Mouse (Mus musculus) spleen, adult 18-20 months (tissue): ENCODE data around the gene Capn10.
"Not testable (repeated sequence)": the region's sequence is repeated elsewhere in the genome, so short reads cannot be mapped to it uniquely, and the experiment has no call there.

Source experiments
- DNase-seq, 2 experiments: peaks; one replicate each; pipeline ENCODE4 v3.0.0; 2022; ENCODE audit warnings: mixed read lengths in 2 of 2

Gene Capn10

DNA sequence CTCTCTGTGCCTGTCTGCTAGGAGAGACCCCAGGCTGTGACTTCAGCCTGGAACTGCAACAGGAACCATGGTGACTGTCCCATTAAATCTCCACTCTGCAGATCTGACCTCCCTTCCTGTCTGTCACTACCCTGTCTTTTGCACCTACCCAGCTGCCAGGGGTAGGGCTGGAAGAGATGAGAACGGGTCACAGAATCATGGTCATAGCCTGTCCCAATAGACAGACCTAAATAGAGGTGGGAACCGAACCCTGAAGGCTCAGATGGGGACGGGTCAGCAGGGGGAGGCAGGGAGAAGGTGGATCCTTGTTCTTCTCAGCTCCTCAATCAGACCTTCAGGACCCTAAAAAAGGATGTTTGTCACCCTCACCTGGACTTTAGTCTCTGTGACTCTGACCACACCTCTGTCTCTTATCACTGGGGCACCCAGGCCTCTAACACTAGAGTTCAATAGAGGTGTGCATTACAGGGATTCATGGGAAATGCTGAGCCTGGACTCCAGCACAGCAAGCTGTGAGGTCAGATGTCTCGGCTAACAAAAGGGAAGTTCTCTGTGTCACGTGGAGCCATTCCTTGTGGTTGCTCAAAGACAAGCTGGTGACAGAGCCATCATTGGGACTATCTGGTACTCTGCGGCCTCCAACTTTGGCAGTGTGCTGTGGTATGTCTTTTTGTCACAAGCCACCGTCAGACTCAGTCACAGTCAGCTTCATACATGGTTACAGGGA is 13.5 kb upstream of the Capn10 start:
- DNase-seq, result no peak

DNA sequence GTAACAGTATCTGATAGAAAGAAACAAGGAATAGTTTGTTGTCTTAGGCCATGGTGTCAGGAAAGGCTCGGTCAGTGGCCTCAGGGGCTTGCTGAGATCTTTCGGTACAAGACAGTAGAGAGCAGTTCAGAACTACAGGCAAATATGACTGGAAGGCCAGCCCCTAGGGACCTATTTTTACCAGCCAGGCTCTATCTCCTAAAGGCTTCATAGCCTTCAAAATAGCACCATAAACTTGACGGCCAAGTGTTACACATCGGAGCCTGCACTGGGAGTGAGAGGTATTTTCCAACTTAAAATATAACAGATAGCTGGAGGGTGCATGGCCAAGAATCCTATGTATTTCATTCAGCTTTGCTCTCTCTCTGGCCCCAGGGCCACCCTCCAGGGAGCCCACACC is 12.7 kb upstream of the Capn10 start:
- DNase-seq, result no peak

DNA sequence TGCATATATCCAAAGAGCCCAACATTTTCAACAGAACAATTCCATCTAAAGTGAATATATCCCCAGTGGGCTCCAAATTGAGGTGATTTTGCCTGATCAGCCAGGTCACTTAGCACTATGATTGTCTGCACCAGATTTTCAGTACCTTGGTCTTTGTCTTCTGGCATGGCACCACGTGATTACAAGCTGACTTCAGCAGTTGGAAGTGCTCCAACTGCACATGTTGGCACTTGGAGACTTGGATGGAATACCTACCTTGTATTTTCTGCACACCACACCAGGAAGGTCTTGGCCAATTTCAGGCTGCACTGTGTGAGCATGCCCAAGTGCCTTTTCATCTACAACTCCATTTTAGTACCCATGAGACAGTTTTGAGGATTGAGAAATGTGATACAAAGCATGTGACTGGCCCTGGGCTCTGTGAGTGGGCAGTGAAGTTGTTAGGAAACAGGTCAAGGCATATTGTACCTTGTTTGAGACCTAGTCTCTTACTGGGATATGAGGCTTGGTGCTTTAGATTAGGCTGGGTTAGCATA is 3.9 kb upstream of the Capn10 start:
- no peak for DNase-seq

DNA sequence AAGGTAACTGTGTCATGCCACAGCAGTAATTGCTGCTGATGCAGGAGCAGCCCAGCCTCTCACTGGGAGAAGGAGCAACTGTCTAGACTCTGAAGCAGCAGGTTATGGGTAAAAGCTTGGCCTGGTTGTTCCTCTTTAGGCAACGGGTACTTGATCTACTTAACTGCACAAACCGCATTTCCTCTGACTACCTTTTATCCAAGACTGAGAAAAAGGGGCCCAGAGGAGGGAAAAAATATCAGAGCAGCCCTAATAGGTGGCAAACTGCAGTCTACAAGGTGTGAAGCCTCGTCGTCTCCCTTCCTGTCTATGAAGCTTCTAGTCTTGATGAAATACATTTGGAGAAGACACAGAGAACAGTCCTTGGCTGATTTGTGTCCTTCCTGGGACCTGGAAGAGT is 565 bp upstream of the Capn10 start:
- DNase-seq, result peak in 1 of 2 experiments; percentile 1

DNA sequence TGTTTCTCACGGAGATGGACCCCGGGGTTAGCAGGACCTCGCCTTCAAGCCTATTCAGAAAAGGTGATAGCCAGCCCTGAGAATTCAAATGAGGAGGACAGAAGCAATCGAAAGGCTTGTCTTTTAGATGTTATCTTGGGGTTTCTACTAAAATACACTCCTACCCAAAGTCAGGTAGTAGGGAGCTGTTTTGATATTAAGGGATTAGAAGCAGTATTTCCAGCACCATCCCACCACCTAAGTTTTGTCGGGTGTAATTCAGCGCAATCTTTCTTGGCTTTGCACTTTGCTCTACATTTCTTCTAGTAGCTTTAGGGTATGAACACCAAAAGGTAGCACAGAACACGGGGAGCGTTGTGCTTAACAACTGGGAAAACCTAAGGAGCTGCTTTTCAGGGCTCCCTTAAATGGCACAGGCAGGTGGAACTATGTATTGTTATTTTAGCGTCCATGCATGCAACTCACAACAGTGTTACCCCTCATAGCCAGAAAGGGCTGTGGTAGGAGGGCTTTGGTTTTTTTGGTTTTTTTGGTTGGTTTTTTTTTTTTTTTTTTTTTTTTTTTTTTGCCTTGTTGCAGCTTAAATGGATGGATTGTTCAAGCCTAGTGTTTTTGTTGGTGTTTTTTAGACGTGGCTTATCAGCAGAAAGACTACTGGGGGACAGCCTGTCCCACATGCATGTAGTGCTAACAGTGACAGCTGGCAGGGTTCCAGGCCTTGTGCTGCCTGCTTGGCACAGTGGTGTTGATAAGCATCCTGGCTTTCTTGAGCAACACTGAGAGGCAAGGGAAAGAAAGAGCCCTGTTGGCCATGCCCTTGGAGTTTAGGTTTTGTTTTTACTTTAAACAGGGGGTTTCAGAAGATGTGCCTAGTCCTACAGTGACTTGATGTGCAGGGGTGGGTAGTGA is 1.1 kb downstream of the Capn10 start:
- no peak for DNase-seq

DNA sequence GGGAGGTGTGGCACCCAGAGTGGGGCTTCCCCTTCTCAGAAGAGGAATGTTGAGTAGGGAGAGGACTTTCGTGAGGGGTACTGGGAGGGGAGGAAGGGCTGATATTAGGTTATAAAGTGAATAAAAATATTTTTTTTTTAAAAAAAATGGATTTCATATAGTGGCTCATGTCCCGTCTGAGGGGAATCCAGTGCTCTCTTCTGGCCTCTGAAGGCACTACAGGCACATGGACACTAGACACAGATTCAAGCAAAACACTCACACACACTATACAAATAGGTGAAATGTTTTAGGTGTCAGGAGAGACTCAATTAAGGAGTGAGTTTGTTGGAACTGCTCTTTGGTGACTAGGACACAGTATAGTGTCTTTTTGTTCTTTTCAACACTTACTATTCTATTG is 1.8 kb downstream of the Capn10 start:
- DNase-seq, result no peak

DNA sequence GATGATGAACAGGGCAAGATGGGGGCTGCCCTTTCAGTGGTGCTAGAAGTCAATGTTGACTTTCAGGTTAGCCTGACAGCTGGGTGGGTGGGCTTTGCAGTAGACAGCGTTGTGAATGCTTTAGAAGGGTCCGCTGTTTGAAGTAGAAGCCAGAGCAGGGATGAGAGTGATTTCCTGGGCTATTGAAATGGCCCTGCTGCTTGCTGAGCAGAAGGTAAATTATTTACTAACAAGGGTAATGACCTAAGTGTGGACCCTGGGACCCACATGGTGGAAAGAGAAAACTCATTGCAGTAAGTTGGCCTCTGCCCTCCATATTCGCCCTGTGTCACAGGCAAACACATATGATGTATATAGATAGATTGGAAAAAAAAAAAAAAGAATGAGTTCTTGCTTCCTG is 2.3 kb downstream of the Capn10 start:
- no peak for DNase-seq

DNA sequence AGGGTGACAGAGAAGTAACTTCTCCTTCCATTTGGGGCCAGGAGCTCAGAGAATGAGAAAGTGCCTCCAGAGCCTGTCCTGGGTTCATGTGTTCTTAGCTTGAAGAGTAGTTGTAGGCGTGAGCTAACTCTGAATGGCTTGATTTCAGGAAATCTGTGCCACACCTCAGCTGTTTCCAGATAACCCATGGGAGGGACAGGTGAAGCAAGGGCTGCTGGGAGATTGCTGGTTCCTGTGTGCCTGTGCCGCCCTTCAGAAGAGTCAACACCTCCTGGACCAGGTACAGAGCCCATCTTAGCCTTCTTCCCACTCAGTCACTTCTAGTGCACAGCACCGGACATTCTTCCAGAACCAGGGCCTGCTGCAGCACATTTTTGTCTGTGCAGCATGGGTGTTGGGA is 3.6 kb downstream of the Capn10 start:
- no peak for DNase-seq

DNA sequence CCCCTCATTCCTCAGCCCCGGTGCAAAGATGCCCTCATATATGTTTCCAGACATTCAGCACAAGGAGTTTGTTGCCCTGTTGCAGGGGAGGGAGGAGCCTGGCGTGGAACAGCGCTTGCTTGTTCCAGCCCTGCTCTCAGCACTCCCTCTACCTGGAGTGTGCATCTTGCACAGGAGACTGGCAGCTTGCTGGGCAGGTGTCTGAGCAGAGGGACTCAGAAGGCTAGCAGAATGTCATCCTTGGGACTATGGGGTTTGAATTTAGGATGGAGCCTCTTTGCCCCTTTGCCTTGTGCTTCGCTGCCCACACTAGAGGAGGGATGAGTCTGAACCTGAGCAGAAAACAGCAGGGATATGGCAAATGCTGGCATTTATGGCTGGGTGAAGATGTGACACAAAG is 5.6 kb downstream of the Capn10 start:
- no peak for DNase-seq

DNA sequence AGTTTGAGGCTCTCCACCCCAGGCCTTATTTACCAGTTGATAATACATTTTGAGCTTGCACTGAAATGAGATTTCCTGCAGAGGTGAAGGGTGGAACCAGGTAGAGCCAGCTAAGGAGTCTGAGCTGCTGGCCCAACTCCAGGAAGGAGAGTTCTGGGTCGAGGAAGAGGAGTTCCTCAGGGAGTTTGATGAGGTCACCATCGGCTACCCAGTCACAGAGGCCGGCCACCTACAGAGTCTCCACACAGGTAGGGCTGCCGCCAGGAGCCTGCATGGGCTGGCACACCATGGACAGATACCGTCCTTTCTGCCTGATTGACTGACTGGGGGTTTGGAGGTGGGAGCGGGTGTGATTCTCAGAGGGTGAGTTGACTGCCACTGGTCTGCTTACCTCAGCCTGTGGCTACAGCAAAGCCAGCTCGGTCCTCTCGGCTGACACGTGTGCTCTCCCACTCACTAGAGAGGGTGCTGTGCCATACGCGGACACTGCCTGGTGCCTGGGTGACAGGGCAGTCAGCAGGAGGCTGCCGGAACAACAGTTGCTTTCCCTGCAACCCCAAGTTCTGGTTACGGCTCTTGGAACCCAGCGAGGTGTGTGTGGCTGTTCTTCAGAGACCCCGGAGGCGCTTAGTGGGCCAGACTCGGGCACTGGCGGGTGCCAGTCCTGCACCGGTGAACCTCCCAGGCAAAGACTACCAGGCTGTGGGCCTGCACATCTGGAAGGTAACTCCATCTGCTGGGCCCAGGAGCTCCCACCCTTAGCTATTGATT is 9.2 kb downstream of the Capn10 start:
- DNase-seq, result no peak

DNA sequence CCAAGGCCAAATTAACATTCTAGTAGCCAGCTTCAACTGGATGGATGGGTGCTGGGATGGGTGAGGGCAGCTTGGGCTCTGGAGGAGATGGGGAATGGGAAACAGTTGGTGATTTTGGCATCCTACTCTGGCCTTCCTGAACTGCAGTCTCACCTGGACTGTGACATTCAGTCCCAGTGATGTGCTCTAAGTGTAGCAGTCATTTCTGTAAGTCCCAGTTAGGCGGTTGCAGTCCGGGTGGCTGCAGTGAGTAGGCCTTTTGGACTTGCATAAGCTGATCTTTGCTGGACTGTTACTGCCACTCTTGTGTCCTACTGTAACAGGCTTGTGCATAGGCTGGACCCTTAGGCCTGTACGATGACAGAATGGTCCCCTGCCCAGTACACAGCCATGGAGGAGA is 13.8 kb downstream of the Capn10 start:
- DNase-seq, result no peak

DNA sequence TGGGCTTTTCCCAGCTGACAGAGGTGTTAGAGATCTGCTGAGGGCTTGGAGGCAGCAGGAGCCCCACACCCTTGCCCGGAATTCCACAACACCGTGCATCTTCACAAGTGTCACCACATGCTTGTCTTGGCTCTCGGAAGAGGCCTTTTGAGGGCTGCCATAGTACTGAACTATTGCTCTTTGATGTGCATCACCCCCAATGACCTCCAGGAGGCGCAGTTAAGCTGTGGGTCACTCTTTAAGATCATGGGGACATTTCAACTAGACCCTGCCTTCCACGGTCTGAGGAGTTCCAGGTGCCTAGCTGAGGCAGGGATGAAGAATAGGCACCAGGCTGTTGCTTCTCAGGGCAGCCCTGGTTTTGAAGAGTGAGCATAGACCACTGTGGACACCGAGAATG is 15.2 kb downstream of the Capn10 start:
- DNase-seq, result no peak

DNA sequence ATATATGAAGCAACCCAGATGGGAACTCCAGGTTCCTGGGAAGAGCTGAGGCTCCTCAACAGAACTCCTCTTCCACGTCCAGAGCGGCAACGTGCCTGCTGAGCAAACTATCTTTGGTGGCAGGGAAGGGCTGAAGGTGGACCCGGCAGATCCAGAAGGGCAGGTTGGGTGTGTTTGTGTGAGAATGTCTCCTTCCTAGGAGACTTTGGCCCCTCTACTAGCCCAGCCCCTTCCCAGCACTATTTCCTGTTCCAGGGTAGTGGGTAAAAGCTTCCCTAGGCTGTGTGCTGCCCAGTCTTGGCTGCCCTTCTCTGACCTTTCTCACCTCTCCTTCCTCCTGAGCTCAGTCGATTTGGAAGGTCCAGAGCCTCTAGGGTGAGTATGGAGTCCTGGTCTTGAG is 16.4 kb downstream of the Capn10 start, which contains the start of gene Gpr35:
TSS of gene Gpr35 (plus strand) at position 259 of the 400 bp plus-strand sequence.
- no peak for DNase-seq

DNA sequence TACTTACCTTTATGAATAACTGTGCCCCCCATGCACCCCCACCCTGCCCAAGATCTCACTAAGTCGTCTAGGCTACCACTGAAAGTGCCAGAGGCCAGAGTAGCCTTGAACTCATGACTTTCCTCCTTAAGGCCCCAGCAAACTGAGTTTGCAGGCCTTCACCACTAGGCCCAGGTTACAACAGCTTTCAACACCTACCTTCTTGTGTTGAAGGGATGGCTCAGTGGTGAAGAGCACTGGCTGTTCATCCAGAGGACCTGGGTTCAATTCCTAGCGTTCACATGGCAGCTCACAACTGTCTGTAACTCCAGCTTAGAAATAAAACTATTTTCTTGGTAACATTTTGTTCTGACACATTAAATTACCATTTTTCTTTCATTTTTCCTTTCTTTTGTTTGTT is 19.5 kb downstream of the Capn10 start:
- DNase-seq, result no peak

DNA sequence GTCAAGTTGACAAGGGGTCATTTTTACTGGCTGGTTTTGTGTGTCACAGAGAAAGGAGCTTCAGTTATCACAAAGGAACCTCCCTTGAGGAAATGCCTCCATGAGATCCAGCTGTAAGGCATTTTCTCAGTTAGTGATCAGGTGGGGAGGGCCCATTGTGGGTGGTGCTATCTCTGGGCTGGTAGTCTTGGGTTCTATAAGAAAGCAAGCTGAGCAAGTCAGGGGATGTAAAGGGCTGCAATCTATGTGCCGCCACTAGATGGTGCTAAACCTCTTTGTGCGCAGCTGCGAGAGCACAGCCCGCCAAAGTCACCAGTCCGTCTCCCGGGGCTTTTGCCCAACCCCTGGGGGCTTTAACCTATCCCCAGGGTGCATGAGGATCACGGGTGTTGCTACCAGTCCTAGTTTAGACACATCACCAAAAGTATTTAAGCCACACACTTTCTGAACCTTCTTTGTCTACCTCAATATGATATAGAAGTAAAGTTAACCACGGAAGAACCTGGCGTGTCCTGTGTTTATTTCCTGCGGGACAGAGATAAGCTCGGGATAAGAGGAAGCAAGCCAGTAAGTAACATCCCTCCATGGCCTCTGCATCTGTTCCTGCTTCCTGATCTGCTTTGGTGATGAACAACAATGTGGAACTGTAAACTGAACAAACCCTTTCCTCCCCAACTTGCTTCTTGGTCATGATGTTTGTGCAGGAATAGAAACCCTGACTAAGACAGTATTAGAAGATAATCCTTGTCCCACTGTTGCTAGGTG is 22.6 kb downstream of the Capn10 start:
- DNase-seq, result peak; percentile 41 to 68

DNA sequence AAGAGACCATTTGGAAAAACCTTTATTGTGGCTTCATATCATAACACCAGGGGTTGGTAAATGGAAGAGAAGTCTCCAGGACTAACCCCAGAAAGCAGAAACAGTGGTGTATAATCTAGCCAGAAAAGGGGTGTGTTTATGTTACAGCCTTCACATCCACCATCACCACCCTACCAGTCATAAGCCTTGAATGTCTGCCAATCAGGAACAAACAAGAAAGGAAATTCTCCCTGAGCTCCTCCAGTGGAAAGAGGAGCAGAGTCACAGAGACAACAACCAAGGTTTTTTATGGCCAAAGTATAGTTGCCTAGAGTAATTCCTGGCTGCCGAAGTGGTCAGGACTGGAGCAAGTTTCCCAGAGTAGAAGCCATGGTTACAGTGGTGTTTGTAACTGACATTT is 24.8 kb downstream of the Capn10 start:
- DNase-seq, result no peak

DNA sequence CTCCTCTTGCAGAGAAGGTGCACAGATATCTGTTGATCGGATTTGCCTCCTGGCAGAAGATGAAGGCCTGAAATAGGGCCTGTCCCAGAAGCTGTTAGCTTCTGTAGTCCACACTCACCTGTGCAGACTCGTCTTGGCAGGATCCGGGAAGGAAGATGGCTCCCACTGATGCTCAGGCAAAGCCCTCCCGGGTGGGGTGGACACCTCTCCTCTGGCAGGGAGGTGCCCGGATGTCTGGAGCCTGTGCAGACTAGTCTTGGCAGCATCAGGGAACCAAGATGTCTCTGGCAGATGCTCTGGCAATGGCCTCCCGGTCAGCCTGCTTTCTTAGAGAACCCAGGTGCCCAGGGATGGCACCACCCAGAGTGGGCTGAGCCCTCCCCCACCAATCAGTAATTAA is 36.6 kb downstream of the Capn10 start:
- not testable (repeated sequence) for DNase-seq

DNA sequence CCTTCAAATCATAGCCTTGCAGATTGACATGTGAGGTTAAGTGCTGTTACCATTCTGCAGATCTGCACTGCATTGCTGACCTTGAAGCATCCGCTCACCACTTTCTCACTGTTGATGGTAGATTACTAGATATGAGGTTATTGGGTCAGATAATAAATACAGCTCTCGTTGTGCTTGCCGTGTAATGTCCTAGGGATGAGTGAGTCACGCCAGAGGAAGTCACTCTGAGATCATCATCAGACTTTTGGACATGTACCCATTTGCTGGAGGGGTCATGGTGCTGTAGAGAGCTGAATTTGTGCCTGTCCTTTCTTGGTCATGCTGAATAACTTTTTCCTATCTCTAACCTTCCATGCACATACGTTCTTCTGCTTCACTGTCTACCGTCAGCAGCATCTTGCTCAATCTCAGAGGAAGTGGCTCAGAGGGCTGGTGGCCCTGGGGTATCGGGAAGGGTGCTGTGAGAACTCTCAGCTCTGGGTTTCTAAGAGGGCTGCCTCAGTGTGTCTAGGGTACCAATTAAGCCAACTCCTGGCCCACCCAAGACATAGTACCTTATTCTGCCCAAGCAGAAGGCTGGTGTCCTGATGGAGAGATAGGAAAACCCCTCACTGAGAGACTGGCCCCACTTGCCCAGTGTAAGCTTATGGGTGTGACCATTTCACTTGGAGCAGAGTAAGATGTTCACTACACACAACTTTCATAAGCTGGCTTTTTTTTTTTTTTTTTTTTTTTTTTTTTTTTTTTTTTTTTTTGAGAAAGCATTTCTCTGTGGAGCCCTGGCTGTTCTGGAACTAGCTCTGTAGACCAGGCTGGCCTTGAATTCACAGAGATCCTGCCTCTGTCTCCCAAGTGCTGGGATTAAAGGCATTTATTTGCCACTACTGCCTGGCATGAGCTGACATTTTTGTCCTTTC is 38.0 kb downstream of the Capn10 start:
- no peak for DNase-seq

DNA sequence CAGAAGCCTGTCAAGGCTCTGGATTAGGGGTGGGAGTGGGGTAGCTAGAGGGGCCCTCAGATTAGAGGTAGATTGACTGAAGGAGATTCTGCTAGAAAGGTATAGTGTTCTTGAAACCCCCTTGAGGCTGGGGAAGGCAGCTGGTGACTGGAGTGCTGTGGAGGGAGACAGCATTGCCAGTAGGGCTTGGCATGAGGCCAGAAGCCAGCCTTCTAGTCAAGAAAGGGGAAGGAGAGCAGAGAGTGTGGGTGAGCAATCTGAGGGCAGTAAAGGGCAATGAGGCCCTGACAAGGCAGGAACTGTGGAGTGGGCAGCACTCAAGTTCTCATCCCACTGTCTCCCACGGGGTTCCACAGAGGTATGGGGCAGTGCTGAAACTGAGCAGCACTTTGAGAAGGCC is 38.7 kb downstream of the Capn10 start:
- peak; percentile 34 to 43 for DNase-seq

DNA sequence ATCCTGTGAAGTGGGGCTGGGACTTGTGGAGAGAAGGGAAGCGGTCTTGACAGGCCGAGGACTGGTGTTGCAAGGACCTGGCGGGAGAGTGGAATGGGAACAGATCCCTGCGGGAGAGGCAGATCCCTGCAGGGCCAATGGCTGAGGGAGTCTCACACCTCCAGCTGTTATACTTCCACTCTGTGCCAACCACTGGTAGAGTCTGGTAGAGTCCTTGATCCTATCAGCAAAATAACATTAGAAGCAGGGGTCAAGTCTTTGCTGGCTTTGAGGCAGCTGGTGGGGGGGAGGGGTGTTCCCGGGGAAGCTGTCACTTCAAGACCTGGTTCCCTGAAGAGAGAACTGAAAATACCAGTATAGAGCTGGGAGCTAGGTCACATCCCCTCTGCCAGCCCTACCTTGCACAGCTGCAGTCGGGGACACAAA is 42.0 kb downstream of the Capn10 start:
- DNase-seq, result no peak

DNA sequence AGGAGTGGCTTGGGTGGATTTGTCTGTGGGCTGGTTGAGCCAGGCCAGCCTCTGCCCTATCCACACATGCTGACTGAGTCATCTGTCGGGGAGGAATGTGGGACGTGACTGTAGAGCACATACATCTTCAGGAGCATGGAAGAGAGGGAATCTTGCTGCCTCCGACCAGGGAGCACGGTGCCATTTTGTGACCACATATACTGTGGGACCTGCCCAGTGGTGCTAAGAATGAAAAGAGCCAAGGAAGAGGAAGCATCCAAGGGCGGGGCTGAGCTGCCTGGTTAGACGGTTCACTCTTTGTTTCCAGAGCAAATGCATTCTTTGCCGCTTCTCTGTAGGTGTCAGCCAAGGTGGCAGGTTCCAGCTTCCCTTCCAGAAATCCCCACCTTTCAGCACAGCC is 44.5 kb downstream of the Capn10 start:
- DNase-seq, result no peak
